Mouse (Mus musculus) liver, postnatal 0 days (tissue): Measurements from ENCODE around the gene C7.

Experiments used
- CTCF ChIP-seq: sonication (generic); IDR thresholded peaks from 2 replicates; pipeline ENCODE4 v1.5.1; 2016; ENCODE audit warnings: antibody characterized with exemption, low read depth
- EP300 ChIP-seq: IDR thresholded peaks from 2 replicates; pipeline ENCODE4 v1.6.1; 2016; ENCODE audit warnings: antibody characterized with exemption, low read depth, mild to moderate bottlenecking

GRCm38 (mm10) chr15:5107686-5108654, 44.4 kb upstream of the C7 start, which contains the start of gene Card6:
- TF ChIP-seq CTCF: no peak
- no peak for TF ChIP-seq EP300
